Mouse (Mus musculus): ENCODE results near the gene Cpd. TPM values are rescaled to one million over a fixed set of nuclear protein-coding genes. Genes with fewer than 3 reads are reported as not detected.

The Cpd gene
- polyA plus RNA-seq, 1 experiment: 0.14 TPM

DNA sequence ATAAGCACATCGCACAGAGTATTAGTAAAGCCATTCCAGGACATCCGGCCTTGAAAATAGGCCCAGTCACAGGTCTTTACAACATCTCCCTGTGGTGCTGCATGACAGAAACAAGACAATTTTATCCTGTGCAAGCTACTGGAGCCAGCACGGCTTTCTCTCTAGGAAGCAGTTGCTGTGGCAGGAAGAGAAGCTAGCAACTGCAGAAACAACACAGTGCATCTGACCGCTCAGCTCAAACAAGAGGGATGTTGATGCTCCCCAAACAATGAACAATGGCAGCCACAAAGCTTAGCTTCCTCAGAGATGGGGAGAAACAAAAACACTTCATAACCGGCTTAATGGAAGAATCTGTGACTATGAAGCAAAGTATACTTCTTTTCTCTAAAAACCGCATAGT lies 10.5 kb downstream of the Cpd start:
- Histone ChIP-seq H3K4me3 (replicated peaks) (no peak overlapping the region), H3K9me3 (ENCODE audit: control insufficient read depth, low read length) (no peaks in the 10 kb centered on the region), H3K27me3 (ENCODE audit: control insufficient read depth) (no peaks in the 10 kb centered on the region), H3K4me1 (ENCODE audit: control insufficient read depth) (peaks cover 63% of the 10 kb centered on the region), H3K36me3 (ENCODE audit: control insufficient read depth) (peaks cover 40% of the 10 kb centered on the region)
- TF ChIP-seq GATA1 (IDR thresholded peaks at IDR 0.05; ENCODE audit: low read length): no peak
- TF ChIP-seq TAL1 (IDR thresholded peaks at IDR 0.05; ENCODE audit: low read length): no peak

DNA sequence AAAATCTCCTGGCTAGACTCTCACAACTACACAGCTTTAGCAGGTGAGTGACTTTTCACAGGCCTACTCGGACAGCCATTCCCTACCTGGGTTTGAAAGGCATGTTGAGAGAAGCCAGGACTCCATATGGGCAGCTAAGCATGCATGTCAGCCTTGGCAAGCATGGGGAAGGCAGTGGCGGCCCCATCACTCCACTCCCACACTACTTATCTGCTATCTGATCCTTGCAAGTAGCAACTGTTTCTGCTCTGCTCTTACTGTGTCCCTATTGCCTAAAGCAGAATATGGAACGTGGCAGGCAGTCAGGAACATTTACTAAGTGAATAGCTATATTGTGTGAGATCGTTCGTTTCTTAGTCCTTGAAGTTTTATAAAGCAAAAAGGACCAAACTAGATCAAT lies 10.9 kb downstream of the Cpd start:
- Histone ChIP-seq H3K27me3 (ENCODE audit: control insufficient read depth) (no peaks in the 10 kb centered on the region), H3K9me3 (ENCODE audit: control insufficient read depth, low read length) (no peaks in the 10 kb centered on the region), H3K4me3 (replicated peaks) (peak overlapping the region; percentile 50), H3K4me1 (ENCODE audit: control insufficient read depth) (peaks cover 59% of the 10 kb centered on the region), H3K36me3 (ENCODE audit: control insufficient read depth) (peaks cover 40% of the 10 kb centered on the region)
- TF ChIP-seq TAL1 (IDR thresholded peaks at IDR 0.05; ENCODE audit: low read length) (no peak), GATA1 (IDR thresholded peaks at IDR 0.05; ENCODE audit: low read length) (peak; percentile 60; the same call in 1 of the 2 replicates)

DNA sequence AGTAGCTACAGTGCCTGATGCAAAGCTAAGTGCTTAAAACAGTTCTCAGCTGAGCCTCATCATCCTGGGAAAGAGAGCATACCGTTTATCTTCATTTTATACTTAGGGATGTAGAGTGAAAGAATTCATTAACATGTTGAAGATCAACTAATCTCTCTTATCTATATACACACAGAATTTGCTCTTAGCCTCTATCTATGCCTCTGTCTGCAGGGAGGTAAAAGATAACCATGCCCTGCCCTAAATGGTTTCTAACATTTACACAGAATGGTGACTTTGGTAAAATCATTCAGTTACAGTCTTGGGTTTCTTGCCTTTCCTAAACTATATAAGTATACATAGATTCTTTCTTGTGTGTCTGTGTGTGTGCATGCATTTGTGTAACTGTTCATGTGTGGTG lies 12.2 kb downstream of the Cpd start:
- Histone ChIP-seq H3K36me3 (ENCODE audit: control insufficient read depth) (peaks cover 31% of the 10 kb centered on the region), H3K9me3 (ENCODE audit: control insufficient read depth, low read length) (no peaks in the 10 kb centered on the region), H3K4me1 (ENCODE audit: control insufficient read depth) (peaks cover 47% of the 10 kb centered on the region), H3K4me3 (replicated peaks) (peak overlapping the region; percentile 17), H3K27me3 (ENCODE audit: control insufficient read depth) (no peaks in the 10 kb centered on the region)
- TF ChIP-seq TAL1 (IDR thresholded peaks at IDR 0.05; ENCODE audit: low read length): peak; percentile 56
- peak; percentile 64 for TF ChIP-seq GATA1 (IDR thresholded peaks at IDR 0.05; ENCODE audit: low read length)

DNA sequence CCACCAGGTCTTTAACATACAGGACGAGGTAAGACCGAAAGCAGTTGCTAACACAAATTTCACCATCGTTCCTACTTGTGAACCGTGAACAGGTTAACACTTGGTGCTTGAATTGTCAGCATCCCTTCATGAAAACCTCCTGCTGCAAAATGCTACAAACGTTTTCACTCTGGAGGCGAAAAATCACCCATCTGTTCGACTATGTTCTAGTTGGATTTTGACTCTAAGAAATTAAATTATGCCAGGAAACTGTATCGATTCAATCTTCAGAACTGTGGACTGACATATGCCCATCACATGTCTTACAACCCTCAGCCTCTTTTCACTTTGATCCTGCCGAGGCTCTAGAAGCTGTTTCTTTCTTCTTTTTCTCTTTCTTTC lies 21.9 kb downstream of the Cpd start:
- Histone ChIP-seq H3K36me3 (ENCODE audit: control insufficient read depth) (peaks cover 23% of the 10 kb centered on the region), H3K4me1 (ENCODE audit: control insufficient read depth) (peaks cover 67% of the 10 kb centered on the region), H3K9me3 (ENCODE audit: control insufficient read depth, low read length) (no peaks in the 10 kb centered on the region), H3K4me3 (replicated peaks) (no peak overlapping the region), H3K27me3 (ENCODE audit: control insufficient read depth) (no peaks in the 10 kb centered on the region)
- TF ChIP-seq TAL1 (IDR thresholded peaks at IDR 0.05; ENCODE audit: low read length): no peak
- no peak for TF ChIP-seq GATA1 (IDR thresholded peaks at IDR 0.05; ENCODE audit: low read length)

GRCm38 (mm10) chr11:76824238-76824884 lies 22.5 kb downstream of the Cpd start:
- peaks cover 27% of the 10 kb centered on the region for H3K36me3 ChIP-seq (ENCODE audit: control insufficient read depth)
- H3K4me1 ChIP-seq (ENCODE audit: control insufficient read depth): peaks cover 71% of the 10 kb centered on the region
- no peaks in the 10 kb centered on the region for H3K9me3 ChIP-seq (ENCODE audit: control insufficient read depth, low read length)
- no peak for TF ChIP-seq GATA1 (IDR thresholded peaks at IDR 0.05; ENCODE audit: low read length)
- no peak for TF ChIP-seq TAL1 (IDR thresholded peaks at IDR 0.05; ENCODE audit: low read length)
- no peak overlapping the region for H3K4me3 ChIP-seq (replicated peaks)
- no peaks in the 10 kb centered on the region for H3K27me3 ChIP-seq (ENCODE audit: control insufficient read depth)

- Histone ChIP-seq H3K4me1 (ENCODE audit: control insufficient read depth) (peaks cover 73% of the 10 kb centered on the region), H3K9me3 (ENCODE audit: control insufficient read depth, low read length) (no peaks in the 10 kb centered on the region), H3K36me3 (ENCODE audit: control insufficient read depth) (peaks cover 27% of the 10 kb centered on the region), H3K4me3 (replicated peaks) (no peak overlapping the region), H3K27me3 (ENCODE audit: control insufficient read depth) (no peaks in the 10 kb centered on the region)
- TF ChIP-seq TAL1 (IDR thresholded peaks at IDR 0.05; ENCODE audit: low read length): no peak
- no peak for TF ChIP-seq GATA1 (IDR thresholded peaks at IDR 0.05; ENCODE audit: low read length)
Observed at GRCm38 (mm10) chr11:76823641-76824040, 23.2 kb downstream of the Cpd start.

DNA sequence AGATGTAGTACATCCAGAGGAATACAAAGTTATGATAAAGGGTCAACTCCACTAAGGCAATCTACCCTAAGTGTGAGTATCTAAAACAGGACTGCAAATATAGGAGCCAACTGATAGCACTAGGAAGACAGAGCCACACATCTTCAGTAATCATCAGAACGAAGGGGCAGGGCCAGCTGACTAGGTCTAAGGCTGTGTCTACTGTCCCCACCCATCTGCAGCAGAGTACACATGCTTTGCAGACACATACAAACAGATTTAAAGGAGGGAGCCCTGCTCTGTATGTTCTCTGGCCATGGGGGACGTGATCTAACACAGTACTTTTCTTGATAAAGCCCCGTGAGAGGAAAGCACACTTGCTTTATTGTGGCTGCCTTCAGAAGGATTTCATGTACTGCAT lies 25.5 kb downstream of the Cpd start:
- TF ChIP-seq TAL1 (IDR thresholded peaks at IDR 0.05; ENCODE audit: low read length) (no peak), GATA1 (IDR thresholded peaks at IDR 0.05; ENCODE audit: low read length) (no peak)
- peaks cover 69% of the 10 kb centered on the region for H3K4me1 ChIP-seq (ENCODE audit: control insufficient read depth)
- no peaks in the 10 kb centered on the region for H3K9me3 ChIP-seq (ENCODE audit: control insufficient read depth, low read length)
- no peak overlapping the region for H3K4me3 ChIP-seq (replicated peaks)
- H3K27me3 ChIP-seq (ENCODE audit: control insufficient read depth): no peaks in the 10 kb centered on the region
- peaks cover 30% of the 10 kb centered on the region for H3K36me3 ChIP-seq (ENCODE audit: control insufficient read depth)

DNA sequence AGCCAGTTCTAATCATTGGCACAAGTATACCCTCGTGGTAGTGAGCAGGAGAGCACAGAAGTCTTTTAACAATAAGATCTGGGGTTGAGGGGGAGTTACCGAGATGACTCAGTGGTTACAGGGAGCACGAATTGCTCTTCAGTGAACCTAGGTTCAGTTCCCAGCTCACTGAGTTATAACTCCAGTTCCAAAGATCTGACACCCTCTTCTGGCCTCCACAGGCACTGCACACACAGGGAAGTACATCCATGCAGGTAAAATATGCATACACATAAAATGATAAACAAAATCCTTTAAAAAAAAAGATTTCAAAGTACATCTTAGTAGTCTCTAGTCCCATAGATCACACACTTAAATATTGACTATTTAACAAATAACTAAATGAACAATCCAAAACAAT lies 29.2 kb downstream of the Cpd start:
- TF ChIP-seq GATA1 (IDR thresholded peaks at IDR 0.05; ENCODE audit: low read length) (no peak), TAL1 (IDR thresholded peaks at IDR 0.05; ENCODE audit: low read length) (no peak)

DNA sequence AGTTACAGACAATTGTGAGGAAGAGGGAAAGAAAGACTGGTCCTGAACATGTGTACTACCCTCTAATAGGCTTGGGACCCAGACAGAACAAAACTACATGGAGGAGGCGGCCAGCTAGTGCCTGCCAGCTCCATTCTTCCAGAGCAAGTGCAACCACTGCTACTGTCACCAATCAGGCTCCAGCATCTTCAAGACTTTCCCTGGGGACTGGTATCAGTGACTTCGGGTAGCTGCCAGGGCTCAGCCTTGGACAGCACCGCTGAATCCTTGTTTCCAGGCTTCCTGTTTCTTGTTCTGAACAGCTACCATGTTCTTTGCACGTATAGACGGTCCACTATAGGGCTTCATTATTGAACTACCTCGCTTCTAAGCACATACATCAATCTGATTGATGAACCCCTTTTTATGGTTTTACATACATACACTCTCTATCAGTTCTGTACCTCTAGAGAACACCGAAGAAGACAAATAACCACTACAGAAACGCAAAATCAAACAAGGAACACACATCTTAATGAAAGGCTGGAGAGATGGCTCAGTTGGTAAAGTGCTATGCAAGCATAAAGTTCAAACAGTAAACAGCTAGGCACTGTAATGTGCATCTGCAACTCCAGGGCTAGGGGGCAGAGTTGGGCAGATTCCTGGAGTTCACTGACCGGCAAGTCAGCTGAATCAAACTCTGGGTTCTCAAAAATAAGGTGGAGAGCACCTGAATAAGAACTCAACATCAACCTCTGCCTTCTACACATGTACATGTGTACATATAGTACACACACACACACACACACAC lies 35.9 kb downstream of the Cpd start:
- TF ChIP-seq GATA1 (IDR thresholded peaks at IDR 0.05; ENCODE audit: low read length) (no peak), TAL1 (IDR thresholded peaks at IDR 0.05; ENCODE audit: low read length) (no peak)
- H3K4me3 ChIP-seq (replicated peaks): no peak overlapping the region
- H3K36me3 ChIP-seq (ENCODE audit: control insufficient read depth): peaks cover 91% of the 10 kb centered on the region
- H3K27me3 ChIP-seq (ENCODE audit: control insufficient read depth): no peaks in the 10 kb centered on the region
- H3K4me1 ChIP-seq (ENCODE audit: control insufficient read depth): peaks cover 4% of the 10 kb centered on the region; the same call in 1 of the 2 replicates
- no peaks in the 10 kb centered on the region for H3K9me3 ChIP-seq (ENCODE audit: control insufficient read depth, low read length)

More for the DNA sequence above, 29.2 kb downstream of the Cpd start:
- peaks cover 44% of the 10 kb centered on the region for H3K4me1 ChIP-seq (ENCODE audit: control insufficient read depth)
- H3K27me3 ChIP-seq (ENCODE audit: control insufficient read depth): no peaks in the 10 kb centered on the region
- H3K36me3 ChIP-seq (ENCODE audit: control insufficient read depth): peaks cover 47% of the 10 kb centered on the region
- no peaks in the 10 kb centered on the region for H3K9me3 ChIP-seq (ENCODE audit: control insufficient read depth, low read length)
- no peak overlapping the region for H3K4me3 ChIP-seq (replicated peaks)
